Mouse (Mus musculus) neutrophil, adult 83 days (primary cell): ENCODE results near the gene Ccpg1os. TPM values are rescaled to one million over a fixed set of nuclear protein-coding genes. Genes with fewer than 3 reads are reported as not detected.

Source experiments
- total RNA-seq, 2 experiments: library from RNA; stranded (reverse); gene quantifications; one replicate each; pipeline ENCODE4 v1.2.4; 2023

The Ccpg1os gene
- 1 to 10 TPM; 3.4 to 3.7 TPM for total RNA-seq

DNA sequence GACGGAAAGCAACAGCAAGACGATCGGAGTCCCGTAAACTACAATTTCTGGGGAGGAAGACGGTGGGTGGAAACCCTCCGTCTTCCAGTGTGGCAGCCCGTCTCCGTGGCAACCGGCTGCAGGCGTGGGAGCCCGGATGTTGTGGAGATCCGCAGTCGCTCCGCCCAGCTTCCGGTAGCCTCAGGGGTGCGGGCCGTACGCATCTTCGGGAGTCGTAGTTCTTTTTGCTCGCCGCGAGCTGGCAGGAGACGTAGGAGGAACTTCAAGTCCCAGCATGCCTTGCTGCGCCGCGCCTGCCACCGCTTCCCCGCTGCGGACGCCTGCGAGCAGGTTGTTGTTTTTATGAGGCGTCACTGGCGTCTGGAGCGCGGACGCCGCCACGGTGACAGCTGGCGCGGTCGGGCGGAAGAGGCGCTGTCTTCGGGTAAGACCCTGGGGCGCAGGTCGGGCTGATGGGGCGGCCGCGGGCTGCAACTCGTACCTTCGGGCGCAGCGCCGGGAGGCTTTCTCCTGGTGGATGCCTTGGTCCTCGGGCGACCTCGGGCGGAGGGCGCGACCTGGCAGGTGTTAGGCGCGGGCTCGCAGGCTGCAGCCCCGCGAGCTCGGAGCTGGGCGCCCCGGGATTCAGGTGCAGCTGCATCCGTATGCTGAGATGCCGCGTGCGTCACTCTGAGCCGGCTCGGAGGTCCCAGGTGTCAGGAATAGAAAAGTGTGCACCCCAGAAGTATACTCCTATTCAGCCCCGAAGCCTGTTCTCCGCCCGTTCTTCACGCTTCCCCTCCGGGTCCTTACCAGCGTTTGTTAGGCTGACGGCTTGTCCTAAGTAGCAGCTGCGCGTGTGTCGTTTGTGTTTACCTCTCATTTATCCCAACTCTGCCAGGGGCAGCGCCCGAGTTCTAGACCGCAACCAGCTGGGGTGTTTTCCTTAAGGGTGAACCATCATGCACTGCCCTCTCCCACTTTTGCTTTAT lies at the start of gene Ccpg1os, which contains the start of gene Ccpg1:
Gene Ccpg1os (minus strand): TSS at position 133 of the 971 bp plus-strand sequence.
Gene Ccpg1 (plus strand): TSS at position 180 of the 971 bp plus-strand sequence.

DNA sequence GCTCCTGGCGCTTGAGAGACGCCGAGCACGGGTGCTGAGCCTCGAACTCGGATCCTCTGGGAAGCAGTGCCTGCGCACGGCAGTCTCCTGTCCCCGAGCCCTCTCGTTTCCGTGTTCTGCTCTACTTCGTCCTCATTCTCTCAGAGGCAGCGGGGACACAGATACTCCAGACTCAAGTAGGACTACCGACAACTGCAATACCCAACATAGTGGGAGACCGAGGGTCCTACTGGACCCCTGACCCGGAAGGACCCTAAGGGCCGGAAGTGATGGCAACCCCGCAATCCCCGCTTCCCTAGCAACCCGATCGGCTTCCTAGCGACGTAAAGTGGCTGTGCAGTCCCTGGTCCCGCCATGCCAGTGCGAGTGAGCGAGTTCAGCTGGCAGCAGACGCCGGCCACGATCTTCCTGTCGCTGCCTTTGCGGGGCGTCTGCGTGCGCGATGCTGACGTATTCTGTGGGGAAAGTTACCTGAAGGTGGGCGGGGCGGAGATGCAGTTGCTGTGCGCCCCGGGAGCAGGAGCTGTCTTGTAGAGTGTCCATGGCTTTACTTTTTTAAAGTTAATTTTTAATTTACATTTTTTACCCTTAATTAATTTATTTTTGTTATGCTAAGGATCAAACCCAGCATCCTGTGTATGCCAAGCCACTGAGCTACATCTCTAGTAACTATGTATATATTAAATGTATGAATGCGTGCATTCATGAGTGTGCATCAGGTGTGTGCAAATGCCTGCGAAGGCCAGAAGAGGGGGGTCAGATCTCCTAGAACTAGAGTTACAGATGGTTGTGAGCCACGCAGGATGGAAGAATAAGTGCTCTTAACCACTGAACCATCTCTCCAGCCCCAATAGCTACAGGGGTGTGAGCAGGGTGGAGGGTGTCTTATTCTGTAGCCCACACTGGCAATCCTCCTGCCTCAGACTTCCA lies 26.4 kb downstream of the Ccpg1os start, which contains the start of the genes Dyx1c1 and Gm44503:
Gene Dyx1c1 (plus strand): TSS at position 265 of the 930 bp plus-strand sequence.
Gene Gm44503 (plus strand): TSS at position 332 of the 930 bp plus-strand sequence.

Other genes with a start within 250 kb of the Ccpg1os start
- not detected for gene Prtg, start 178.5 kb downstream of the Ccpg1os start, total RNA-seq
- not detected for gene Pygo1, start 59.7 kb downstream of the Ccpg1os start, total RNA-seq
- under 1 TPM; 0.28 to 0.57 TPM for gene Dyx1c1, start 26.6 kb downstream of the Ccpg1os start, total RNA-seq
- under 1 TPM in 1 of 2 experiments, not detected in 1; 0.24 TPM for gene Gm44503, start 26.5 kb downstream of the Ccpg1os start, total RNA-seq
- 100 to 1,000 TPM; 285 to 302 TPM for gene Ccpg1, start within 50 bp of the Ccpg1os start, total RNA-seq
- gene Pigb, start 55.0 kb upstream of the Ccpg1os start, total RNA-seq, result 10 to 100 TPM; 27.5 to 28.1 TPM
- gene Rab27a, start 59.5 kb upstream of the Ccpg1os start, total RNA-seq, result 100 to 1,000 TPM; 186 to 204 TPM
- 10 to 100 TPM; 14.9 to 21.7 TPM for gene Khdc3, start 116.5 kb upstream of the Ccpg1os start, total RNA-seq
- gene Gm20509, start 117.1 kb upstream of the Ccpg1os start, total RNA-seq, result under 1 TPM in 1 of 2 experiments, not detected in 1; 0.77 TPM
- gene Rsl24d1, start 128.0 kb upstream of the Ccpg1os start, total RNA-seq, result 10 to 100 TPM; 36.8 to 37.1 TPM